Mouse (Mus musculus): ENCODE data around the gene Cbx3.

Cbx3 gene

GRCm38 (mm10) chr6:51470311-51471178 lies at the start of gene Cbx3:
Cbx3 (plus strand) TSS chr6:51470360.
- peak; percentile 89 for DNase-seq (ENCODE audit: low spot score)

GRCm38 (mm10) chr6:51423466-51424122 lies 46.6 kb upstream of the Cbx3 start:
- no peak for DNase-seq (ENCODE audit: low spot score)

- no peak for DNase-seq (ENCODE audit: low spot score)
Observed at GRCm38 (mm10) chr6:51424537-51424936, 45.6 kb upstream of the Cbx3 start.

- no peak for DNase-seq (ENCODE audit: low spot score)
Observed at GRCm38 (mm10) chr6:51432535-51433397, 37.4 kb upstream of the Cbx3 start, which contains the start of gene Nfe2l3. Nfe2l3 (plus strand) TSS chr6:51432670.

- DNase-seq (ENCODE audit: low spot score), result no peak
Observed at GRCm38 (mm10) chr6:51434270-51434669, 35.9 kb upstream of the Cbx3 start.

GRCm38 (mm10) chr6:51437665-51438064 lies 32.5 kb upstream of the Cbx3 start:
- no peak for DNase-seq (ENCODE audit: low spot score)

GRCm38 (mm10) chr6:51438826-51439330 lies 31.3 kb upstream of the Cbx3 start:
- no peak for DNase-seq (ENCODE audit: low spot score)

- no peak for DNase-seq (ENCODE audit: low spot score)
Observed at GRCm38 (mm10) chr6:51442191-51442835, 27.8 kb upstream of the Cbx3 start.

- DNase-seq (ENCODE audit: low spot score), result no peak
Observed at GRCm38 (mm10) chr6:51452927-51453503, 17.1 kb upstream of the Cbx3 start.

- no peak for DNase-seq (ENCODE audit: low spot score)
Observed at GRCm38 (mm10) chr6:51454949-51455348, 15.2 kb upstream of the Cbx3 start.

GRCm38 (mm10) chr6:51456198-51456597 lies 14.0 kb upstream of the Cbx3 start:
- no peak for DNase-seq (ENCODE audit: low spot score)

- DNase-seq (ENCODE audit: low spot score), result no peak
Observed at GRCm38 (mm10) chr6:51457283-51457682, 12.9 kb upstream of the Cbx3 start.

- DNase-seq (ENCODE audit: low spot score), result no peak
Observed at GRCm38 (mm10) chr6:51457770-51458387, 12.3 kb upstream of the Cbx3 start.

GRCm38 (mm10) chr6:51458925-51459312 lies 11.2 kb upstream of the Cbx3 start:
- no peak for DNase-seq (ENCODE audit: low spot score)

- no peak for DNase-seq (ENCODE audit: low spot score)
Observed at GRCm38 (mm10) chr6:51459313-51460020, 10.7 kb upstream of the Cbx3 start.

GRCm38 (mm10) chr6:51460021-51460360 lies 10.2 kb upstream of the Cbx3 start:
- no peak for DNase-seq (ENCODE audit: low spot score)

GRCm38 (mm10) chr6:51460363-51460762 lies 9.8 kb upstream of the Cbx3 start:
- no peak for DNase-seq (ENCODE audit: low spot score)

- DNase-seq (ENCODE audit: low spot score), result peak; percentile 65
Observed at GRCm38 (mm10) chr6:51467649-51468048, 2.5 kb upstream of the Cbx3 start.

- DNase-seq (ENCODE audit: low spot score), result peak; percentile 69
Observed at GRCm38 (mm10) chr6:51468891-51469561, 1.1 kb upstream of the Cbx3 start.

Measured in MN1 (cell line).